Mouse (Mus musculus) liver, embryonic 16.5 days (tissue): ENCODE results near the gene Thada. TPM values are rescaled to one million over a fixed set of nuclear protein-coding genes. Genes with fewer than 3 reads are reported as not detected.

ENCODE experiments used
- ATAC-seq: fragments of 200-750 bp; cut with Nextera tagmentation; 2 replicates; pipeline ENCODE4 v1.8.0; 2017; ENCODE audit warnings: low read depth, mild to moderate bottlenecking, moderate number of reproducible peaks, moderate library complexity
- H3K27ac ChIP-seq: fragments of 300-500 bp; sonication (generic); 2 replicates; pipeline ENCODE4 v1.5.1; 2014; ENCODE audit warnings: mild to moderate bottlenecking, low read length
- H3K27me3 ChIP-seq: fragments of 300-500 bp; sonication (generic); 2 replicates; pipeline ENCODE4 v1.6.1; 2014; ENCODE audit warnings: low read depth, low read length, mixed read lengths; ENCODE audit not compliant: control insufficient read depth, insufficient read depth
- H3K36me3 ChIP-seq: fragments of 300-500 bp; sonication (generic); 2 replicates; pipeline ENCODE4 v1.6.1; 2014; ENCODE audit warnings: mild to moderate bottlenecking; ENCODE audit not compliant: control insufficient read depth, insufficient read depth
- H3K4me1 ChIP-seq: fragments of 300-500 bp; sonication (generic); 2 replicates; pipeline ENCODE4 v1.6.1; 2014; ENCODE audit warnings: low read depth, low read length, mixed read lengths; ENCODE audit not compliant: control insufficient read depth
- H3K4me2 ChIP-seq: fragments of 300-500 bp; sonication (generic); 2 replicates; pipeline ENCODE4 v1.6.1; 2014; ENCODE audit warnings: low read depth, low read length, mixed read lengths
- H3K4me3 ChIP-seq: fragments of 300-500 bp; sonication (generic); 2 replicates; pipeline ENCODE4 v1.5.1; 2014; ENCODE audit warnings: low read depth, mild to moderate bottlenecking, low read length
- H3K9ac ChIP-seq: fragments of 300-500 bp; sonication (generic); 2 replicates; pipeline ENCODE4 v1.6.1; 2014; ENCODE audit warnings: low read depth, low read length
- H3K9me3 ChIP-seq: fragments of 300-500 bp; sonication (generic); replicated peaks from 2 replicates; pipeline ENCODE4 v1.6.1; 2016; ENCODE audit warnings: low read length; ENCODE audit not compliant: control insufficient read depth
- WGBS: fragments of 180-500 bp; shearing (Covaris S2); extraction: QIAGEN DNeasy Blood & Tissue Kit; methylation state at CpG from one replicate; pipeline ENCODE4 v1.1.7; 2014; ENCODE audit not compliant: insufficient replicate concordance; 5-methylcytosine and 5-hydroxymethylcytosine counted together
- polyA plus RNA-seq: library from polyadenylated mRNA; unstranded; fragments of >200 nt; fragmentation: Nextera tagmentation; extraction: Ambion mirVana; gene quantifications from 2 replicates; pipeline ENCODE4 v1.2.1, GENCODE M21; 2015

Gene Thada
- polyA plus RNA-seq, 1 experiment from 2014 or later = 2.2 TPM

DNA sequence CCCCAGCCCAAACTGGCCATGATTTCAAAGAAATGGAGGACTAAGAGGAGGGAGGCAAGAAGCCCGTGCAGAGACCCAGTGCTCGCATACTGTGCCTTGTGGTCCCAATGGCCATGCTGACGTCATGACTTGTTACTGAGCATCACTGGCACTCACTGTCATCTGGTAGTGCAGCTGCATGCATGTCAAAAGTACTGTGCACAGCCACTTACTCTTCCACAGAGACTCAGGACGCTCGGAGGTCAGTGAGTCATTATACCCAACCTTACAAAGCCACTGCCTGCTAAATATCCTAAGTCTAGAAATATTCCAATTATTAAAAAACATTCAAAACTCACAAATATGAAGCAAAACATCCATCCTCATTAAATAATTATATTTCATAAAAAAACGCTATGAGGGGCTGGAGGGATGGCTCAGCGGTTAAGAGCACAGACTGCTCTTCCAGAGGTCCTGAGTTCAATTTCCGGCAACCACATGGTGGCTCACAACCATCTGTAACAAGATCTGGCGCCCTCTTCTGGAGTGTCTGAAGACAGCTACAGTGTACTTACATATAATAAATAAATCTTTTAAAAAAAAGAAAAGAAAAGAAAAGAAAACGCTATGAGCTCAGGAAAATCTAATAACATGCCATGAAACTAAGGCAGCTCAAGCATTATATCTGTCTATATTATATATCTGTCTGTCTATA, 106.9 kb downstream of the Thada start:
- Histone ChIP-seq H3K9ac (no peak overlapping the region), H3K4me3 (no peak overlapping the region), H3K27ac (no peak overlapping the region), H3K4me1 (no peaks in the 10 kb centered on the region), H3K36me3 (no peaks in the 10 kb centered on the region), H3K9me3 (no peaks in the 10 kb centered on the region), H3K4me2 (no peak overlapping the region), H3K27me3 (no peaks in the 10 kb centered on the region)
- no peak for ATAC-seq
- WGBS = 82% methylated on average over 10 of the region's 10 CpGs

DNA sequence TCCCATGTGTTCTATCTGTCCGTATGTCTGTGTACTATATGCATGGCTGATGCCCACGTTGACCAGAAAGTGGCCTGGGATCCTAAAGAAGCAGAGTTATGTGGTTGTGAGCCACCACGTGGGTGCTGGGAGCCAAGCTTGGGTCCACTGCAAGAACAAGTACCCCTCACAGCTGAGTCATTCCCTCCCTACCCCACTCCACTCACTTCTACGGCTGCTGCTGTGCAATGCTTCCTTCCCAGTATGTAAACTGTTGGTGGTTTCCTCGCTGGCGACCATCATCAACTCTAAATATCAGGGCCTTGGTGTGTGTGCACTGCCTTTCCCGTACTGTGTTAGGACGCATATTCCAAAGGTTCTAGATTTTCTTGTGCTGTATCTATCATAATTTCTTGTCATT, 108.2 kb downstream of the Thada start:
- Histone ChIP-seq H3K4me2 (no peak overlapping the region), H3K4me1 (peaks cover 2% of the 10 kb centered on the region; the same call in 1 of the 2 replicates), H3K9ac (no peak overlapping the region), H3K27ac (no peak overlapping the region), H3K9me3 (no peaks in the 10 kb centered on the region), H3K4me3 (no peak overlapping the region), H3K27me3 (no peaks in the 10 kb centered on the region), H3K36me3 (no peaks in the 10 kb centered on the region)
- WGBS = 68% methylated on average over 8 of the region's 8 CpGs
- ATAC-seq = no peak

DNA sequence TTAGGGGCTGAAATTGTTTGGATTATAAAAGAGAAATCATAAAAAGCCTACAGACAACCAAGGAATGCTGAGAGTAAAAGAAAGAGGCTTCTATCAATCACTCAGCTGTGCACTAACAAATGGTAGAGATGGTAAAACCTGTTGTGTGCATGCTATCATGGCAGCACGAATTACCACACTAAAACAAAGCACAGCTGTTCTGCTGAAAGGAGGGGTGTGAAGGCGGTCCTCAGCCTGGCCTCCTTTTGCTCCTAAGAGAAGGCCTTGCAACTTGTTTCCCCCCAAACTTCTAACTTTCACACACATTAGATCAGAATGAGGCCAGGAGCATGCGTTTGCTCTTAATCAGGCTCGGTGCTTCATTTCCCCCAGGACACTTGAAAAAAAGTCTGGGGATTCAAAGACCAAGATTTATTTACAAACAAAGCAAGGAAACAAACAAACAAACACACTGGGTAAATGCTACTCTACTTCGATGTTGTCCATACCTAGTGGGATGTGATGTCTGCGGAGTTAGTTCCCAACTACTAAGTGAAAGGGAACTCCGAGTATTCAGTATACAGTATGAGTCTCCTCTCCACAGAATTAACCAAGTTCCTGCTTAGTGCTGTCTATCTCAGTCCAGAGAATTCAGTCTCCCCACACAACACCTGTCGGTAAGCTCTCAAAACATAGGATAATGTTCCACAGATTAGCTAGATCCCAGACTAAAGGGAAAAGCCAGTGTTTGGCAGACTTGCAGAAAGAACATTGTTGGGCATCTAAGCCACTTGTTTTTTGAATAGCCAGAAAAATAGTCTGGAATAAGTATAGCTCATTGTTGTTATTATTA, 109.7 kb downstream of the Thada start:
- H3K4me1 ChIP-seq = peaks cover 8% of the 10 kb centered on the region
- no peak overlapping the region for H3K27ac ChIP-seq
- H3K27me3 ChIP-seq = no peaks in the 10 kb centered on the region
- no peaks in the 10 kb centered on the region for H3K9me3 ChIP-seq
- H3K9ac ChIP-seq = no peak overlapping the region
- WGBS = 74% methylated on average over 8 of the region's 8 CpGs
- no peaks in the 10 kb centered on the region for H3K36me3 ChIP-seq
- no peak for ATAC-seq
- no peak overlapping the region for H3K4me2 ChIP-seq
- H3K4me3 ChIP-seq = no peak overlapping the region

GRCm38 (mm10) chr17:84355006-84355405, 111.0 kb downstream of the Thada start:
- Histone ChIP-seq H3K4me2 (no peak overlapping the region), H3K27me3 (no peaks in the 10 kb centered on the region), H3K4me3 (no peak overlapping the region), H3K9me3 (no peaks in the 10 kb centered on the region), H3K36me3 (no peaks in the 10 kb centered on the region), H3K4me1 (peaks cover 8% of the 10 kb centered on the region), H3K9ac (no peak overlapping the region), H3K27ac (no peak overlapping the region)
- ATAC-seq = no peak
- 80% methylated on average over 3 of the region's 3 CpGs for WGBS

DNA sequence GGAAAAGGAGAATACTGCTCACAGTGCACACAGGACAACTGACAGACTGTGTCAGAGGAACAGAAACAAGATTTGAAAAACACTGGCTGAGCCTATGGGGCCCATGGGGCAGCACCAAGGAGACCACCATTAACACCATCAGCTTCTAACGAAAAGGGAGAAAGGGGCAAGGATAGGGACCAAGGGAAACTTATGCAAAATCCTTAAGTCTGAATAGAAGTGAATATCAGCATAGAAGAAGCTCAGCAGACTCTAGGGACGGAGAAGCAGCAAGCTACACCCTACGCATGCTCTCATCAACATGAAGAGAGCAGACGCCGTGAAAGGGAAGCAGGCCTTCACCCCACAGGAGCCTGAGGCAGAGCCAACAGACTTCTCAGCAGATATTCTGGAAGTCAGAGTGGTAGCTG, 112.1 kb downstream of the Thada start:
- 77% methylated on average over 5 of the region's 5 CpGs for WGBS
- no peak for ATAC-seq
- Histone ChIP-seq H3K4me2 (no peak overlapping the region), H3K36me3 (no peaks in the 10 kb centered on the region), H3K4me3 (no peak overlapping the region), H3K9me3 (no peaks in the 10 kb centered on the region), H3K27ac (no peak overlapping the region), H3K4me1 (peaks cover 8% of the 10 kb centered on the region), H3K9ac (no peak overlapping the region), H3K27me3 (no peaks in the 10 kb centered on the region)

DNA sequence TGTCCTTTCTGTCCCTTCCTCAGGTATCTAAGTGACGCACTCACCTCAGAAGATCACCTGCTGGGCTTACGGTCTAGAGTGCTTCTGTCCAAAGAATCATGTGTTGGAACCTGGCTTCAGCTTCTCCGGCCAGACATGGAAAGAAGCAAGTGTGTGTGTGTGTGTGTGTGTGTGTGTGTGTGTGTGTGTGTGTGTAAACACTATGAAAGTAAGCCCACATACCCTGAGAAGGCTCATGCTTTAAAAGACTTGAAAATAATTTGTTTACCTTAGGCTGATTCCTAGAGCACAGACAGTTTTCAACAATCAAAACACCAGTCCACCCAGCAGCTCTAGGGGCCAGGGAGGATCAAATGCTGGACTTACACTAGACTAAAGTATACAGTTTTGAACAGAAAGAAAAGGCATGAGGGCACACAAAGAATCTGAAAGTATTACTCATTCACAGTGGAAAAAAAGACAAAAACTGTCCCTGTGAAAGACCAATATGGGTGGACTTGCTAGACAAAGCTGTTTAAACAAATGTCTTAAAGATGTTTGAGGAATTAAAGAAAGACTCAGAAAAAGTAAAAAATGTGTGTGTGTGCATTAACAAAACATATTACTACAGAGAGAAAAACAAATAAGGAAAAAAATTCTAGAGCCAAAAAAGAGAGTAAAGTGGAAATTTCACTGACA, 112.6 kb downstream of the Thada start:
- no peak for ATAC-seq
- Histone ChIP-seq H3K9me3 (no peaks in the 10 kb centered on the region), H3K9ac (no peak overlapping the region), H3K36me3 (no peaks in the 10 kb centered on the region), H3K4me3 (no peak overlapping the region), H3K27ac (no peak overlapping the region), H3K27me3 (no peaks in the 10 kb centered on the region), H3K4me2 (no peak overlapping the region), H3K4me1 (peaks cover 8% of the 10 kb centered on the region)
- WGBS = 84% methylated on average over 3 of the region's 3 CpGs

DNA sequence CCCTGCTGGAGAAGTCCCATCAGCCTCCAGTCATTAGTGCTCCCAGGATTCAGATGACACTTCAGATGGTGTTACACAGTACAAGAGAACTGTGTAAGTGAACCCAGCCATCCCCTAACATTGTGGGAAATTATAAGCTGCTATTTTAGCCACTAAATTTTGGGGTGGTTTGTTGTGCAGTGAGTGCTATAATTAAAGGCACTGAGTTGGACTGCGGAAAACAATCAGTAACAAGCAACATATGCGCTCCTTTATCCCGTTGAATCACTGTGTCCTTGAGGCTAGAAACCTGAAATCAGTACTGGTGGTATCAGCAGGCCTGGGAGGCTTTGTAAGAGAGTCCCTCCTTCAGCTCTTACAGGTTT, 113.2 kb downstream of the Thada start:
- peaks cover 8% of the 10 kb centered on the region for H3K4me1 ChIP-seq
- no peaks in the 10 kb centered on the region for H3K27me3 ChIP-seq
- no peak overlapping the region for H3K9ac ChIP-seq
- H3K4me3 ChIP-seq = no peak overlapping the region
- H3K9me3 ChIP-seq = no peaks in the 10 kb centered on the region
- no peak for ATAC-seq
- WGBS = 73% methylated on average over 3 of the region's 3 CpGs
- H3K27ac ChIP-seq = no peak overlapping the region
- no peaks in the 10 kb centered on the region for H3K36me3 ChIP-seq
- H3K4me2 ChIP-seq = no peak overlapping the region

GRCm38 (mm10) chr17:84351912-84352789, 113.9 kb downstream of the Thada start:
- Histone ChIP-seq H3K4me2 (no peak overlapping the region), H3K4me3 (no peak overlapping the region), H3K36me3 (no peaks in the 10 kb centered on the region), H3K9ac (no peak overlapping the region), H3K4me1 (peaks cover 8% of the 10 kb centered on the region), H3K27ac (no peak overlapping the region), H3K9me3 (no peaks in the 10 kb centered on the region), H3K27me3 (no peaks in the 10 kb centered on the region)
- WGBS = 55% methylated on average over 9 of the region's 9 CpGs
- peak; percentile 72 for ATAC-seq
